Mouse (Mus musculus): ENCODE data around the gene Polr2a.
"Not testable (repeated sequence)": the region's sequence is repeated elsewhere in the genome, so short reads cannot be mapped to it uniquely, and the experiment has no call there.

The Polr2a gene

DNA sequence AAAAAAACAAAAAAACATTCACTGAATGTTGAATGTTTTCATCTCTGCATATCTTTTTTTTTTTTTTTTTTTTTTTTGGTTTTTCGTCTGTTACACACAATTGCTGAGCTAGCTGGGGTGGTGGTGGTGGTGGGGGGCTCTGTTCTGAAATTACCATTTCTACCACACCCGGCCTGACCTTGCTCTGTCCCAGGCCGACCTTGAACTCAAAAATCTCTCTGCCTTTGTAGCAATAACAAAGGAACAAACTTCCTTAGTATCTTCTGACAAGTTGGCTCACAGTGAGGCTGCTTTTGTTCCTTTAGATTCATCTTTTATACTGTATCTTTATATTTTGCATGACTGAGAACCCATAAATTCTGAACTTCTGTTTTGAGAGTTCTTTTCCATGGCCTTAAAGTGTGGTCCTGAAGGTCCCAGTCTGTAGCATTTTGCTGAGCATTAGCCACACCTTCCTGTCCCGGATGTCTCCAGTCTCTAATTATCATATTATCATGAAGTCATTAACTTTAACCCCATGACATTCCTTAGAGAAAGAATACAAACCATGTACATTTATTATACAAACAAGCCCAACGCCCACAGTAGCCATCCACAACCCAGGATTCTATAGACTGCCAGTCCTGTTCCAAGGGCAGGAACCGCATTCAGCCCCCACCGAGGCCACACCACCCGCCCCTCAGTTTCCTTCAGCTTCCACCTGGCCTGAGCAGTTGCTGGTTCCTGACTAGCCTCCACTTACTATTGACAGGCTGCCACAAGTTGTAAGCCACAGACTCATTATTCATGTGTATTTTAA lies 54.4 kb downstream of the Polr2a start:
- no peak for DNase-seq

DNA sequence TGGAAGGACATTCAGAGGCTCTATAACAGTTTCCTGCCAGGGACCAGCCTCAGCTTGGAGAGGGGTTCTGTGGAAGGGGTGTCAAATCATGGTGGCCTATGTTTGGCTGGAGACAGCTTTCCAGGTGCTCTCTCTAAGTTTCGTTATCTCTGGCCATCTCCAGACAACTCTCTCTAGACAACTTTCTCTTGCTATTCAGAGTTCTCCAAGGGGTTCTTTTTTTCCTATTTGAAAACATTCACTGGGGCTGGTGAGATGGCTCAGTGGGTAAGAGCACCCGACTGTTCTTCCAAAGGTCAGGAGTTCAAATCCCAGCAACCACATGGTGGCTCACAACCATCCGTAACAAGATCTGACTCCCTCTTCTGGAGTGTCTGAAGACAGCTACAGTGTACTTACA lies 55.1 kb downstream of the Polr2a start:
- not testable (repeated sequence) for DNase-seq

DNA sequence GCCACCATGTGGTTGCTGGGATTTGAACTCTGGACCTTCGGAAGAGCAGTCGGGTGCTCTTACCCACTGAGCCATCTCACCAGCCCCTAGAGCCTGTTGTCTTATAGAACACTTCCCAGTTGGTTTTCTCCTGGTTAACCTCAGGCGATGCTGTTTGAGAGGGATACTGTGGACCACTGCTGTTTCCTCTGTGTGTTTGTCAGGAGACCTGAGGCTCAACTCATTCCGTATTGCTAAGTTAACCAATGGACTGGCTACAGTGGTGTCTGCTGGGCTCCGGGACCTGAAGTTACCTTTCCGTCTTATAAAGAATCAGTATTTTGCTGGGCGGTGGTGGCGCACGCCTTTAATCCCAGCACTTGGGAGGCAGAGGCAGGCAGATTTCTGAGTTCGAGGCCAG lies 55.6 kb downstream of the Polr2a start:
- not testable (repeated sequence) for DNase-seq

DNA sequence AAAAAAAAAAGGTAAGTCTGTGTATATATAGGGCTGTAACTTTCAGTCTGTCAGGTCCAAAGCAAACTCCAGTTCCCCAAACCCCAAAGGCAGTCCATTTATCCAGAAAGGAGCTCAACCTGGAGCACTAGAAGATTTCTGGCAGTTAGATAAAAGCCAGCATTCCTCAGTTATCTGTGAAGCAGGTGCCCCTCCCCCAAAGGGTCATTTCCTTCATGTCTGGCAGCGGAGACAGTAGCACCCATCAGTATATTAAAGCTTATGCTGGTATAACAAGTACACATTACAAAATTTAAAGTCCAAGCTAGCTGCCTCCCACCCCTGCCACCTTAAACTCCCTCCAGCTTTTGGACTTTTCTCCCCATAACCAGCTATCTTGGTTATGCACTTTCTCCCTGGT lies 58.8 kb downstream of the Polr2a start:
- no peak for DNase-seq

DNA sequence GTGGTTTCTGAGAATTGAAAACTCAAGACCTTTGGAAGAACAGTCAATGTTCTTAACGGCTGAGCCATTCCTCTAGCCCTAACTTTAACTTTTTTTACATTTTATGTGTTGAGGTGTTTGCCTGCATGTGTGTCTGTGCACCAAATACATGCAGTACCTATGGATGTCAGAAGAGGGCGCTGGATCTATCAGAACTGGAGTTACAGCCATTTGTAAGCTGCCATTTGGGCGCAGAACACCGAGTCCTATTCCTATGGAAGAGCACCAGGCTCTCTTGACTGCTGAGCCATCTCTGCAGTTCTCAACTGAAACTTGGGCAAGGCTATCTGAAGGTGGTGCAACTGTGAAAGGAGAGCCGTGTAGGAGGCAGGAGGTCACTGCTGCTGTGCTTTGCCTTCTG lies 59.9 kb downstream of the Polr2a start:
- DNase-seq, result no peak

DNA sequence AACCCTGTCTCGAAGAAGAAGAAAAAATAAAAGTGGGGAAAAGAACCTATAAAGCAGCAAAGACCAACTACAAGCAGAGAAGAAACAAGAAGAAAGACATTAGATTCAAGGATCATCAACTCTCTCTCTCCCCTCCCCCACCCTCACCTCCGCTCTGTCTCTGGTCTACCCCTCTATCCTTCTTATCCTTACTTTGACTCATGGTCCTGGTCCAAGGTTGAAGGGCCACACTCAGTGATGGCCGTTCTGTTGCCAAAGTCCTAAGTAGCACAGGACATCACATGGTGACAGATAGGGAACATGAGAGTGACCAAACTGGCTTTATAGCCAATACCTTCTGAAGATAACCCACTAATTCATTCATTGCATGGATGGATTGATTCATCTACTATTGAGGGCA lies 61.0 kb downstream of the Polr2a start:
- DNase-seq, result no peak

DNA sequence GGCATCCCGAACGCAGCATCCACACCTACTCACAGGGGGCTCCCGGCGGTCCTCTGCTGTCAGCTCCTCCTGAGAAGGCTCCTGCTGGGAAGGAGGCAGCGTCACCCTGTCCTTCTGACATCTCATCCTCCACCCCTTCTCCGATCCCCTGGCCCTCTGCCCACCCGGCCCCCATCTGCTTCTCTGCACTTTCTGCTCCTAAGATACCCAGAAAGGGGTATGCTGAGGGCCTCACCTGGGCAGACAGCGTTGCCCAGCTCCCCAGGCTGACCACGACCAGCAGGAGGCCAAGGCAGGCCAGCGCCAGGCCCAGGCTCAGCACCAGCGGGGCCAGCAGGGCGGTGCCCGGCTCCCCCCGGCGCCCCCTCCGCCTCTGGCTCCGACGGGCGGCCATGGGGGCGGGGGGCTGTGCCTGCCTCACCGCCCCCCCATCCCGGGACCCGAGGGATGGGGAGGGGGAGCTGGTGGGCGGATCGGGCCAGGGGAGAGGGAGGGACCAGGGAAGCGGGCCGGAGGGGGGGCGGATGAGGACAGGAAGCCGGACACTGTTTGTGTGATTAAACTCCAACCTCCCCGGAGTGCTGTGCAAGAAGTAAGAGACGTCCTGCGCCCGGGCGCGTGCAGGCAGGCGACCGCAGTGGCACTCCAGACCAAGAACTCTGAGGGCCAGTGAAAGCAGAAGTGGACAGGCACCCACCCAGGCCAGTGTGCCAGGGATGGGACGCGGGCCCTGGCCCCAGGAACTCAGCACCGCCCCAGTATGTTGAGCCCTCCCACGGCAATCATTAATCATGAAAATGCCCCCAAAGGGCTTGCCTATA lies 62.9 kb downstream of the Polr2a start, which contains the start of the genes Tnfsf12 and Tnfsfm13:
TSS of gene Tnfsf12 (minus strand) at position 489 of the 821 bp plus-strand sequence.
TSS of gene Tnfsfm13 (minus strand) at position 738 of the 821 bp plus-strand sequence.
- peak; percentile 88 to 92 for DNase-seq

DNA sequence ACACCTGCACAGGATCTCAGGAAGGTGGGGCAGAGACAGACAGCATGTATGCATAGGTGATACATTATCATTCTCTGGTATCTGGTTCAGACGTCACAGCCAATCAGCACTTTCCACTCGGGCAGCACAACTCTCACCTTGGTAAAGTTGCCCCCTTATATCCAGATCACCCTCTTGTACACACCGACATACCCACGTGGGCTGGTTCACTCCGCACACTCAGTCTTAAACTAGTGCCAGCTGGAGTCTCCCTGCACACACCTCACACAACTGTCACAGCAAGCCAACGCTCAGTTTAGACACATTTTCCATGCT lies 63.4 kb downstream of the Polr2a start:
- no peak for DNase-seq

DNA sequence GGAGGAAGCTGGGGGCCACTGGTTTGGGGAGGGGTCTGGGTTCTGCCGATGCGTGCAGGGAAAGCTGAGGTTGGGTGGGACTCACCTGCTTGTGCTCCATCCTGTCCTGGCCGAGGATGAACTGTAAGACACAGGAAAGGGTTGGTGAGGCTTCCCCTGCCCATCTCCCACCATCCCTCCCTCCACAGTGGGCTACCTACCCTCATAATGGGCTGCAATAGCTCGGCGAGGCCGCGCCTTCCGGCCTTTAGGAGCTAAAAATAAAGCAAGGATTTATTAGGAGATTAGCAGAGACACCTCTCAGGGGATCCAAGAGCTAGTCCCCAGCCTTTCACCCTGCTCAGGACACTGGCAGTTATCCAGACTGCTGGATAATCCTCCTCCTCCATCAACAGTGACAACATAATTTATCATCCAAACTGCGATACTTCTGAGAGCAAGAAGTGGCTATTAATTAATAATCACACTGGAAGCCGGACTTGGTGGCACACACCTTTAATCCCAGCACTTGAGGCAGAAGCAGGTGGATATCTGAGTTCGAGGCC lies 64.9 kb downstream of the Polr2a start:
- peak in 1 of 2 experiments; percentile 25 for DNase-seq

DNA sequence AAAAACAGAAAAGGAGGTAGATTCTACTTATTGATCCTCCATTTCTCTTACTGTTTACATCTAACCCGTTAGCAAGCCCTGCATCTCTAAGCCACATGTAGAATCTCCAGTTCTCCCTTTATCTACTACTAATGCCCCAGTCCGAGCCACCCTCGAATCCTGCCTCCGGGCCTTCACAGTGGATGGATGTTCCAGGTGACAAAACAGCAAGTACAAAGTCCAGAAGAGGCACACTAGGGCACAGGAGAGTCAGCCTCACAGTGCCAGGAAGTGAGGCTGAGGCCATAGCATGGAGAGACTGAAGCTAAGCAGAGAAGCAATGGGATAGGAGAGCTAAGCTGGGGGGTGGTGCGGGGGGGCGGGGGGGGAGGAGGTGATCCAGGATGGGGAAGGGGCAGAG lies 65.6 kb downstream of the Polr2a start:
- DNase-seq, result peak; percentile 68 to 87

DNA sequence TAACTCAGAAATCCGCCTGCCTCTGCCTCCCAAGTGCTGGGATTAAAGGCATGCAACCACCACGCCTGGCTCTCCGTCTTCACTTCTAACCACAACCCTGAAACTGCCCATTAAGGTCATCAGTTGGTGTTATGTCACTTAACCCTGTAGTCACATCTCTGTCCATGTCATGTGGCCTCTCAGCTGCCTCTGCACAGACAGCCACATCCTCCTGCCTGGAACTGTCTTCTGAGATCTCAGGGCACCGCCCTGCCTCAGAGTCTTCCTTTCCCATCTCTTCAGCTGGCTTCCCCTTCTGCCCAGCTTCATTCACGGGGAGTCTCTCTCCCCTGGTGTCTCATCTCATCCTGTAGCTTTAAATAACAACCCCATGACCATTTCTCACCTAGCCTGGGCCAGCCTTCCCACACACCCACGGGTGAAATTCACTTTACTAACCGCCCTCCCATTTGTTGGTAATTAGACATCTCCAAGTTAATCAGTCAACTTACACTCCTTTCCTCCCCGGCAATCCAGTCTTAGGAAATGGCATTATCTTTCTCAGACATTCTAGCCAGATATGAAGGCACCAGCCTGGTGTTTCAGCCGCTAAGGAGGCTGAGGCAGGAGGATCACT lies 66.1 kb downstream of the Polr2a start:
- DNase-seq, result peak; percentile 28 to 63

DNA sequence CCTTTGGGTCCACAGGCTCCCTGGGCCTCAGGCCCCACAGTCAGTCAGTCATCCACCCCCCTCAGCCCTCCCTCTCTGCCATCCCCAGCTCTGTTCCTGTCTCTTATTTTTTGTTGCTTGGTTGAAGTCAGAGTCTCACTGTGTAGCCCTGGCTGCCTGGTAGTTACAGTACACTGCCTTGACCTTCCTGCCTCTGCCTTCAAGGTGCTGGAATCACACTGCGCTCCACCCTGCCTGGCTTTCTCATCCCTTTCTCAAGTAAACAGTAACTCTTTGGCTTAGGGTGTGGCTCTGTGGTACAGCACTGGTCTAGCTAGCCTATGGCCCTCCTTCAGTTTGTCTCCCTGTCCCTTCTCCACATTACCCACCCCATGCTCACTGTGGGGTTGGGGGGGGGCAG lies 68.5 kb downstream of the Polr2a start:
- peak in 1 of 2 experiments; percentile 66 for DNase-seq

DNA sequence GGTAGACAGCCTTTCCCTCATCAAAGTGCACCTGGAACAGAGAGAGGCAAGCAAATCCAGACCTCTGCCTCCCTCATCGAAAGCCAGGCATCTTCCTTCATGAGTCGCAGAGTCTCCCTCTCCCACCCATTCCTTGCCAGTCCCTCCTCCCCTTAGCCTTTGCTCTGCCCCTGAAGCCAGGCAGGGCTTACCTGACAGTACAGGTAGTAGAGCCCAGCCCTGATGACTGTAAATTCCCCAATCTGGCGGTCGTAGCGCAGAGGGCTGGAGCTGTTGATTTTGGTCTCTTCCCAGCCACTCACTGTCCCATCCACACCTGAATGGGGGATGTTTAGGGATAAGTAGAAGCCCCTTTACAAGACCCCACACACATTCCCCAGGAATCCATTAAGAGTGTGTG lies 71.4 kb downstream of the Polr2a start:
- DNase-seq, result no peak

DNA sequence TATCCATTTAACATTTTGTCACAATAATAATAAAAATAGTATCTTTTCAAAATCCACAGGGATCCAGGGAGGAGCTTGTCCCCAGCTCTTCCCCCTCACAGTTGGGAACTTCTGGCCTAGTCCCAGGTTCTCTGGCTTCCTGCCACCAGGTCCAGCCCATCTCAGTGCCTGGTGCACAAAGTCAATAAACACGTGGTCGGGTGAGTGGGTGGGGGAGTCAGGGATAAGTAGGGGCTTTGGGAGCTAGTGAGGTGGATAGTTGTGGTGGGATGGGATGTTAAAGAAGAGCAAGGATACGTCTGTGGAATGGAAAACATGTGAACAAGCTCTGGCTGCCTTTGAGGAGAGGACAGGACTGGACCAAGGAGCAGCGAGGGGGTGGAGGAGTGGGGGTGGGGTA lies 72.1 kb downstream of the Polr2a start:
- peak; percentile 90 to 92 for DNase-seq

DNA sequence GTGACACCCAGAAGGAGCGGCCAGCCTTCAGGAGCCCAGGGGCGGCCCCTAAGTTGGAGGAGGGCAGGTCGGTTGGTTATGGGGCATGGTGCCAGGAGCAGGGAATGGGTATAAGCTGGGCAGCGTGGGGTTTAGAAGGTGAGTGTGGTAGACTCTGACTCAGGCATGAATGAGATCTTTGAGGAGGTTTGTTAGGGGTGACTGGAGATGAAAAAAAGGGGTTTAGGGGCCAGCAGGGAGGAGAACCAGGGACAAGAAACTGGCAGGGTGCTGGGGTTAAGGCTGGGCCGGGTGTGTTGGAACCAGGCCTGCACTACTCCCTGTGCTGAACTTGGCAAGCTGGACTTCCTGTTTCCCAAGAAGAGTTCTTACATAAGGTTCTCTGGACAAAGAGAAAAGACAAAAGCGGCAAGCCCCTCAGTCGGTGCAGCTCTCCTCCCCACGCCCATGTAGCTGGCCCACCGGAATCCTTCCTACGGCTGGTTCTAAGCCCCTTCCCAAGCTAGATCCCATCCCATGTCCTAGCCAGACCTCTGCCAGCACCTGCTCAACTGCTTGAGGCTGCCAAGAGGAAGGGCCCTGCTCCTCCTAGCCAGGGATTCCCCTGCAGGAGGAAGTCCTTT lies 72.8 kb downstream of the Polr2a start, which contains the start of gene Tnfsf13:
TSS of gene Tnfsf13 (minus strand) at position 259 of the 623 bp plus-strand sequence.
- peak; percentile 87 to 94 for DNase-seq

DNA sequence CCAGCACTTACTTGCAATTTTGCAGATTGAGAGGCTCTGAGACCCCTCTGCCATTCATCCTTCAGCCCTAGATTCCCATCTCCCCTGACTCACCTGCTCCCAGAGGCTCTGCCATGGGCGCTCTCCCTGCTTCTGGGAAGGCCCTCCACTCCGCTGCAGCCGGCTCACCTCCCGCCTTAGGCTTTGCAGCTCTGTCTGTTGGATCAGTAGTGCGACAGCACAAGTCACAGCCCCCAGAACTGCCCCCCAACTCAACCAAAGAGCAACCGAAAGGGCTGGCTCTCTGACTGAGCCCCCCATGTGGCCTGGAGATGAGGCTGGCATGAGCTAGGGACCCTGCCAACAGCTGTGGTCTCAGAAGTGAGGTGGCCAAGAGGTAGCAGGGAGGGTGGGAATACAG lies 73.5 kb downstream of the Polr2a start:
- DNase-seq, result no peak

DNA sequence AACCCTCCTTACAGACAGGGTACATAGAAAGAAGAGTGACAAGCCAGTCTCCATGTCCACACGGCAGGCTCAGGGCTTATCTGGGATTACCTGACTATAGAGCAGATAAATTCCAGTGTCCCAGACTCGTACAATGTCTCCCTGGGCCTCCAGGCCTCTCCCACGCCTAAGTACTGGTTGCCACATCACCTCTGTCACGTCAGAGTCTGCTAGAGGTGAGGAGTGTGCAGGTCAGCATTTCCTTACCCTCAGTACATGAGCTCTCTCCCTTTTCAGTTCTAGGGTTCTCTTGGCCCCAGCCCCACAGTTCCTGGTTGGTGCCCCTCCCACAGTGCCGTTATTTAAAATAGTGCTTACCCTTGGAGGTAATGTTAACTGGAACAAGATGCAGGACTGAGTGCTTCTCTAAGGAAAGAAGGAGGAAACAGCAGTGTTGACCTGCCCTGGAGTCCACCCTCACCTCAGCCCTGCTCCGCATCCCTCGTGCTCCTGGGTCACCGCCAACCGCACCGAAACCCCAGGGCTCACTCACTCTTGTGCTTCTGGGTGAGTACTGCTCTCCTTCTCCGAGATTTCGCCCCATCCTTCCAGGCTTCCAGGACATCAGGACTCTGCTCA lies 74.2 kb downstream of the Polr2a start:
- DNase-seq, result no peak

Data from kidney, postnatal 25 days (tissue).